Mouse (Mus musculus): ENCODE measurements at regions not wholly inside any gene's neighbourhood (a gene's known extent, or its start where the extent isn't known, plus 50 kb on each side); places are given as distances from the start of the nearest gene placed in this dataset.

- no peak for DNase-seq (ENCODE audit: low read depth, low spot score)
These were observed 534.7 kb upstream of the Zic4 start for GRCm38 (mm10) chr9:90827474-90827873.

- no peak for DNase-seq (ENCODE audit: low read depth, low spot score)
These were observed 533.5 kb upstream of the Zic4 start for GRCm38 (mm10) chr9:90828701-90829100.

- DNase-seq (ENCODE audit: low read depth, low spot score): no peak
These were observed 531.5 kb upstream of the Zic4 start for GRCm38 (mm10) chr9:90830704-90831103.

- peak; percentile 60 for DNase-seq (ENCODE audit: low read depth, low spot score)
These were observed 528.3 kb upstream of the Zic4 start for GRCm38 (mm10) chr9:90833743-90834539.

GRCm38 (mm10) chr9:90838184-90838926 is 523.9 kb upstream of the Zic4 start:
- no peak for DNase-seq (ENCODE audit: low read depth, low spot score)

GRCm38 (mm10) chr9:90851044-90851443 is 511.2 kb upstream of the Zic4 start:
- DNase-seq (ENCODE audit: low read depth, low spot score): no peak

- DNase-seq (ENCODE audit: low read depth, low spot score): no peak
These were observed 490.6 kb upstream of the Zic4 start for GRCm38 (mm10) chr9:90871636-90872035.

- DNase-seq (ENCODE audit: low read depth, low spot score): no peak
These were observed 477.7 kb upstream of the Zic4 start for GRCm38 (mm10) chr9:90884467-90884866.

- DNase-seq (ENCODE audit: low read depth, low spot score): no peak
These were observed 474.8 kb upstream of the Zic4 start for GRCm38 (mm10) chr9:90887405-90887804.

GRCm38 (mm10) chr9:90890801-90891200 is 471.4 kb upstream of the Zic4 start:
- no peak for DNase-seq (ENCODE audit: low read depth, low spot score)

- DNase-seq (ENCODE audit: low read depth, low spot score): no peak
These were observed 469.4 kb upstream of the Zic4 start for GRCm38 (mm10) chr9:90892816-90893215.

GRCm38 (mm10) chr9:90903557-90903956 is 458.7 kb upstream of the Zic4 start:
- no peak for DNase-seq (ENCODE audit: low read depth, low spot score)

- no peak for DNase-seq (ENCODE audit: low read depth, low spot score)
These were observed 456.1 kb upstream of the Zic4 start for GRCm38 (mm10) chr9:90906106-90906505.

GRCm38 (mm10) chr9:90906684-90907083 is 455.5 kb upstream of the Zic4 start:
- no peak for DNase-seq (ENCODE audit: low read depth, low spot score)

- DNase-seq (ENCODE audit: low read depth, low spot score): no peak
These were observed 407.6 kb upstream of the Zic4 start for GRCm38 (mm10) chr9:90954613-90955012.

GRCm38 (mm10) chr9:90961436-90961835 is 400.8 kb upstream of the Zic4 start:
- DNase-seq (ENCODE audit: low read depth, low spot score): no peak

- DNase-seq (ENCODE audit: low read depth, low spot score): no peak
These were observed 398.2 kb upstream of the Zic4 start for GRCm38 (mm10) chr9:90964043-90964442.

GRCm38 (mm10) chr9:90978730-90979129 is 383.5 kb upstream of the Zic4 start:
- no peak for DNase-seq (ENCODE audit: low read depth, low spot score)

GRCm38 (mm10) chr9:90980023-90980802 is 382.0 kb upstream of the Zic4 start:
- DNase-seq (ENCODE audit: low read depth, low spot score): no peak

- DNase-seq (ENCODE audit: low read depth, low spot score): no peak
These were observed 363.0 kb upstream of the Zic4 start for GRCm38 (mm10) chr9:90999178-90999577.

GRCm38 (mm10) chr9:91004214-91004613 is 358.0 kb upstream of the Zic4 start:
- DNase-seq (ENCODE audit: low read depth, low spot score): no peak

GRCm38 (mm10) chr9:91040546-91040945 is 321.7 kb upstream of the Zic4 start:
- no peak for DNase-seq (ENCODE audit: low read depth, low spot score)

Data from ES-CJ7 (cell line).